Mouse (Mus musculus): ENCODE measurements at regions not wholly inside any gene's neighbourhood (a gene's known extent, or its start where the extent isn't known, plus 50 kb on each side); places are given as distances from the start of the nearest gene placed in this dataset.

- TF ChIP-seq CTCF (IDR thresholded peaks at IDR 0.05; ENCODE audit: low read depth) (no peak), EP300 (IDR thresholded peaks at IDR 0.05; ENCODE audit: low read depth) (no peak)
These were observed 664.7 kb upstream of the 4930452B06Rik start for GRCm38 (mm10) chr14:9330767-9331166.
